Mouse (Mus musculus): ENCODE results near the gene Eps15l1.

The Eps15l1 gene

GRCm38 (mm10) chr8:72302986-72303612 is 118.2 kb downstream of the Eps15l1 start:
- CTCF ChIA-PET = interaction anchor here in 2 of 4 experiments (1.0 kb wide), 2 partner anchors 30 to 31 kb away, joined by 3 to 4 read pairs; no protein-coding TSS in a partner anchor
- POLR2A ChIA-PET = interaction anchor here in 3 of 4 experiments (0.6 to 6.0 kb wide), 27 partner anchors 8 to 155 kb away, joined by 3 to 69 read pairs (median 6); partner anchors contain the start of gene Klf2 (in 2 of the 3)

- ChIA-PET CTCF (no interaction called here), POLR2A (interaction anchor here in 2 of 4 experiments (1.0 to 6.0 kb wide), 16 partner anchors 10 to 59 kb away, joined by 3 to 69 read pairs (median 6); partner anchors contain the start of gene Klf2 (in 2 of the 2))
Measured at GRCm38 (mm10) chr8:72301497-72301896, 119.8 kb downstream of the Eps15l1 start.

GRCm38 (mm10) chr8:72300654-72301400 is 120.4 kb downstream of the Eps15l1 start:
- POLR2A ChIA-PET = interaction anchor here (0.6 to 6.0 kb wide), 29 partner anchors 9 to 270 kb away, joined by 3 to 69 read pairs (median 4); partner anchors contain the start of genes Klf2 (in 3 of the 4), 1700030K09Rik (in 1 of the 4), Calr3 (in 1 of the 4) and Smim7 (in 1 of the 4)
- CTCF ChIA-PET = interaction anchor here in 3 of 4 experiments (0.7 to 1.8 kb wide), 5 partner anchors 10 to 40 kb away, joined by 3 to 6 read pairs (median 4); no protein-coding TSS in a partner anchor

- ChIA-PET POLR2A (interaction anchor here in 3 of 4 experiments (0.6 to 6.0 kb wide), 13 partner anchors 13 to 494 kb away, joined by 3 to 69 read pairs (median 5); partner anchors contain the start of gene Klf2 (in 2 of the 3)), CTCF (interaction anchor here in 1 of 4 experiments (0.6 to 1.3 kb wide), 2 partner anchors 17 to 26 kb away, joined by 3 to 6 read pairs; no protein-coding TSS in a partner anchor)
Measured at GRCm38 (mm10) chr8:72298928-72299327, 122.3 kb downstream of the Eps15l1 start.

- CTCF ChIA-PET = interaction anchor here in 3 of 4 experiments (0.6 to 1.4 kb wide), 4 partner anchors 14 to 69 kb away, joined by 3 to 4 read pairs (median 4); no protein-coding TSS in a partner anchor
- POLR2A ChIA-PET = interaction anchor here (0.5 to 14.3 kb wide), 34 partner anchors 9 to 462 kb away, joined by 3 to 277 read pairs (median 4); partner anchors contain the start of genes Klf2 (in 3 of the 4) and Gm10282 (in 1 of the 4)
Measured at GRCm38 (mm10) chr8:72296561-72296960, 124.7 kb downstream of the Eps15l1 start.

GRCm38 (mm10) chr8:72295679-72296078 is 125.6 kb downstream of the Eps15l1 start:
- POLR2A ChIA-PET = interaction anchor here (0.5 to 14.3 kb wide), 34 partner anchors 10 to 686 kb away, joined by 3 to 277 read pairs (median 4); partner anchors contain the start of genes Klf2 (in 3 of the 4) and Gm10282 (in 1 of the 4)
- CTCF ChIA-PET = interaction anchor here in 2 of 4 experiments (0.7 to 1.8 kb wide), 3 partner anchors 24 to 70 kb away, joined by 3 to 5 read pairs (median 3); partner anchors contain the start of gene Ap1m1 (in 1 of the 2)

GRCm38 (mm10) chr8:72295125-72295524 is 126.1 kb downstream of the Eps15l1 start:
- POLR2A ChIA-PET = interaction anchor here (0.5 to 14.3 kb wide), 26 partner anchors 10 to 685 kb away, joined by 3 to 277 read pairs (median 6); partner anchors contain the start of genes Klf2 (in 3 of the 4) and Gm10282 (in 1 of the 4)
- CTCF ChIA-PET = interaction anchor here in 2 of 4 experiments (1.2 to 1.8 kb wide), 2 partner anchors 23 to 55 kb away, joined by 3 to 5 read pairs; partner anchors contain the start of gene Ap1m1 (in 1 of the 2)

- POLR2A ChIA-PET = interaction anchor here in 3 of 4 experiments (0.6 to 14.3 kb wide), 20 partner anchors 10 to 327 kb away, joined by 3 to 277 read pairs (median 6); partner anchors contain the start of genes Klf2 (in 2 of the 3) and Gm10282 (in 1 of the 3)
- CTCF ChIA-PET = interaction anchor here in 3 of 4 experiments (1.1 to 2.0 kb wide), 3 partner anchors 21 to 72 kb away, joined by 4 to 6 read pairs (median 4); no protein-coding TSS in a partner anchor
Measured at GRCm38 (mm10) chr8:72293309-72293708, 128.0 kb downstream of the Eps15l1 start.

- POLR2A ChIA-PET = interaction anchor here in 3 of 4 experiments (0.6 to 14.3 kb wide), 28 partner anchors 10 to 75 kb away, joined by 3 to 277 read pairs (median 6); partner anchors contain the start of genes Klf2 (in 3 of the 3) and Gm10282 (in 1 of the 3)
- CTCF ChIA-PET = interaction anchor here (0.5 to 4.4 kb wide), 4 partner anchors 18 to 91 kb away, joined by 3 to 25 read pairs (median 11); no protein-coding TSS in a partner anchor
Measured at GRCm38 (mm10) chr8:72291104-72291503, 130.2 kb downstream of the Eps15l1 start.
